Mouse (Mus musculus): ENCODE results near the gene Cfap157. TPM values are rescaled to one million over a fixed set of nuclear protein-coding genes. Genes with fewer than 3 reads are reported as not detected.

The Cfap157 gene
- 0.29 and 0.41 TPM in 2 replicates for polyA plus RNA-seq (2012; rRNA removed)

- no peak for DNase-seq (ENCODE audit: low spot score)
Measured at GRCm38 (mm10) chr2:32784048-32784681, at the start of gene Cfap157. Gene Cfap157 (minus strand): TSS chr2:32784428.

GRCm38 (mm10) chr2:32828979-32829676, 44.9 kb upstream of the Cfap157 start:
- DNase-seq (ENCODE audit: low spot score): no peak

- DNase-seq (ENCODE audit: low spot score): no peak
Measured at GRCm38 (mm10) chr2:32825796-32826195, 41.6 kb upstream of the Cfap157 start.

GRCm38 (mm10) chr2:32824778-32825177, 40.5 kb upstream of the Cfap157 start:
- no peak for DNase-seq (ENCODE audit: low spot score)

- no peak for DNase-seq (ENCODE audit: low spot score)
Measured at GRCm38 (mm10) chr2:32824181-32824580, 40.0 kb upstream of the Cfap157 start.

- DNase-seq (ENCODE audit: low spot score): no peak
Measured at GRCm38 (mm10) chr2:32823579-32824154, 39.4 kb upstream of the Cfap157 start.

GRCm38 (mm10) chr2:32823153-32823552, 38.9 kb upstream of the Cfap157 start:
- no peak for DNase-seq (ENCODE audit: low spot score)

- DNase-seq (ENCODE audit: low spot score): no peak
Measured at GRCm38 (mm10) chr2:32822643-32823042, 38.4 kb upstream of the Cfap157 start.

- no peak for DNase-seq (ENCODE audit: low spot score)
Measured at GRCm38 (mm10) chr2:32821041-32821802, 37.0 kb upstream of the Cfap157 start.

- DNase-seq (ENCODE audit: low spot score): no peak
Measured at GRCm38 (mm10) chr2:32818208-32818607, 34.0 kb upstream of the Cfap157 start.

- no peak for DNase-seq (ENCODE audit: low spot score)
Measured at GRCm38 (mm10) chr2:32817589-32817988, 33.4 kb upstream of the Cfap157 start.

- DNase-seq (ENCODE audit: low spot score): no peak
Measured at GRCm38 (mm10) chr2:32816946-32817581, 32.8 kb upstream of the Cfap157 start.

- no peak for DNase-seq (ENCODE audit: low spot score)
Measured at GRCm38 (mm10) chr2:32816497-32816896, 32.3 kb upstream of the Cfap157 start.

- no peak for DNase-seq (ENCODE audit: low spot score)
Measured at GRCm38 (mm10) chr2:32811959-32812358, 27.7 kb upstream of the Cfap157 start.

- no peak for DNase-seq (ENCODE audit: low spot score)
Measured at GRCm38 (mm10) chr2:32808816-32809566, 24.8 kb upstream of the Cfap157 start.

GRCm38 (mm10) chr2:32798251-32798962, 14.2 kb upstream of the Cfap157 start:
- DNase-seq (ENCODE audit: low spot score): no peak

GRCm38 (mm10) chr2:32795748-32796418, 11.7 kb upstream of the Cfap157 start:
- DNase-seq (ENCODE audit: low spot score): no peak

- no peak for DNase-seq (ENCODE audit: low spot score)
Measured at GRCm38 (mm10) chr2:32791297-32791696, 7.1 kb upstream of the Cfap157 start.

- no peak for DNase-seq (ENCODE audit: low spot score)
Measured at GRCm38 (mm10) chr2:32788581-32788980, 4.4 kb upstream of the Cfap157 start.

GRCm38 (mm10) chr2:32787176-32787575, 2.9 kb upstream of the Cfap157 start:
- no peak for DNase-seq (ENCODE audit: low spot score)
